Mouse (Mus musculus) NIH3T3 (cell line): ENCODE measurements around the gene Comt.

ENCODE experiments used
- DNase-seq: peaks from one replicate; pipeline ENCODE4 v3.0.0-alpha.2; 2012; ENCODE audit warnings: low read depth

Comt gene

GRCm38 (mm10) chr16:18388583-18389435, 37.8 kb downstream of the Comt start:
- no peak for DNase-seq

- DNase-seq = peak; percentile 68
Measured at GRCm38 (mm10) chr16:18387704-18388582, 38.7 kb downstream of the Comt start.

- no peak for DNase-seq
Measured at GRCm38 (mm10) chr16:18386972-18387371, 39.7 kb downstream of the Comt start.

GRCm38 (mm10) chr16:18386451-18386850, 40.2 kb downstream of the Comt start:
- peak; percentile 93 for DNase-seq

GRCm38 (mm10) chr16:18385411-18385810, 41.2 kb downstream of the Comt start:
- no peak for DNase-seq

- DNase-seq = no peak
Measured at GRCm38 (mm10) chr16:18384659-18385058, 42.0 kb downstream of the Comt start.

GRCm38 (mm10) chr16:18384211-18384610, 42.4 kb downstream of the Comt start:
- DNase-seq = peak; percentile 42

- no peak for DNase-seq
Measured at GRCm38 (mm10) chr16:18383756-18384155, 42.9 kb downstream of the Comt start.

- DNase-seq = peak; percentile 42
Measured at GRCm38 (mm10) chr16:18383045-18383726, 43.5 kb downstream of the Comt start.

GRCm38 (mm10) chr16:18381621-18382258, 44.9 kb downstream of the Comt start:
- no peak for DNase-seq

- no peak for DNase-seq
Measured at GRCm38 (mm10) chr16:18380495-18381063, 46.1 kb downstream of the Comt start.

- no peak for DNase-seq
Measured at GRCm38 (mm10) chr16:18379338-18380001, 47.2 kb downstream of the Comt start.

- no peak for DNase-seq
Measured at GRCm38 (mm10) chr16:18378489-18378888, 48.2 kb downstream of the Comt start.

- no peak for DNase-seq
Measured at GRCm38 (mm10) chr16:18377203-18377602, 49.4 kb downstream of the Comt start.

GRCm38 (mm10) chr16:18376297-18376954, 50.2 kb downstream of the Comt start:
- DNase-seq = no peak

- no peak for DNase-seq
Measured at GRCm38 (mm10) chr16:18373632-18374031, 53.0 kb downstream of the Comt start.

GRCm38 (mm10) chr16:18370197-18370596, 56.5 kb downstream of the Comt start:
- no peak for DNase-seq

- DNase-seq = no peak
Measured at GRCm38 (mm10) chr16:18366849-18367248, 59.8 kb downstream of the Comt start.

GRCm38 (mm10) chr16:18362948-18363347, 63.7 kb downstream of the Comt start:
- no peak for DNase-seq

GRCm38 (mm10) chr16:18360151-18360805, 66.4 kb downstream of the Comt start:
- DNase-seq = no peak
